Mouse (Mus musculus): ENCODE results near the gene Hes6. TPM values are rescaled to one million over a fixed set of nuclear protein-coding genes. Genes with fewer than 3 reads are reported as not detected.

Gene Hes6
- polyA plus RNA-seq, 1 experiment from 2014 or later, result 67.3 TPM

GRCm38 (mm10) chr1:91428614-91429013 lies 14.8 kb upstream of the Hes6 start:
- Histone ChIP-seq H3K4me1 (ENCODE audit: control insufficient read depth in 2 of 2, insufficient read depth in 2 of 2, low read length in 2 of 2) (no peaks in the 10 kb centered on the region), H3K27ac (replicated peaks in 1 of 2; ENCODE audit: control insufficient read depth in 1 of 2, insufficient read depth in 1 of 2, low read depth in 2 of 2, low read length in 2 of 2) (no peak overlapping the region), H3K4me3 (ENCODE audit: control insufficient read depth in 1 of 2, insufficient read depth in 1 of 2, low read depth in 1 of 2, low read length in 2 of 2) (no peak overlapping the region), H3K9me3 (ENCODE audit: control insufficient read depth, low read length) (no peaks in the 10 kb centered on the region), H3K27me3 (ENCODE audit: control insufficient read depth, insufficient read depth, low read length) (no peaks in the 10 kb centered on the region), H3K36me3 (ENCODE audit: control insufficient read depth, insufficient read depth, low read length) (peaks cover 56% of the 10 kb centered on the region), H3K4me2 (ENCODE audit: low read length) (no peak overlapping the region), H3K9ac (ENCODE audit: low read length) (no peak overlapping the region)
- no peak for ATAC-seq (ENCODE audit: insufficient number of reproducible peaks, insufficient read depth, low FRiP score, low read depth)
- 34% methylated on average over 4 of the region's 4 CpGs for WGBS

GRCm38 (mm10) chr1:91426397-91426796 lies 12.6 kb upstream of the Hes6 start:
- no peak for ATAC-seq (ENCODE audit: insufficient number of reproducible peaks, insufficient read depth, low FRiP score, low read depth)
- no peak overlapping the region for H3K4me2 ChIP-seq (ENCODE audit: low read length)
- 68% methylated on average over 9 of the region's 9 CpGs for WGBS
- H3K27ac ChIP-seq (replicated peaks in 1 of 2; ENCODE audit: control insufficient read depth in 1 of 2, insufficient read depth in 1 of 2, low read depth in 2 of 2, low read length in 2 of 2), result no peak overlapping the region
- peaks cover 45% of the 10 kb centered on the region for H3K36me3 ChIP-seq (ENCODE audit: control insufficient read depth, insufficient read depth, low read length)
- no peaks in the 10 kb centered on the region for H3K27me3 ChIP-seq (ENCODE audit: control insufficient read depth, insufficient read depth, low read length)
- H3K4me1 ChIP-seq (ENCODE audit: control insufficient read depth in 2 of 2, insufficient read depth in 2 of 2, low read length in 2 of 2), result no peaks in the 10 kb centered on the region
- no peak overlapping the region for H3K4me3 ChIP-seq (ENCODE audit: control insufficient read depth in 1 of 2, insufficient read depth in 1 of 2, low read depth in 1 of 2, low read length in 2 of 2)
- H3K9ac ChIP-seq (ENCODE audit: low read length), result no peak overlapping the region
- no peaks in the 10 kb centered on the region for H3K9me3 ChIP-seq (ENCODE audit: control insufficient read depth, low read length)

GRCm38 (mm10) chr1:91420601-91421065 lies 6.8 kb upstream of the Hes6 start:
- Histone ChIP-seq H3K36me3 (ENCODE audit: control insufficient read depth, insufficient read depth, low read length) (peaks cover 52% of the 10 kb centered on the region), H3K9ac (ENCODE audit: low read length) (no peak overlapping the region), H3K4me1 (ENCODE audit: control insufficient read depth in 2 of 2, insufficient read depth in 2 of 2, low read length in 2 of 2) (no peaks in the 10 kb centered on the region), H3K27ac (replicated peaks in 1 of 2; ENCODE audit: control insufficient read depth in 1 of 2, insufficient read depth in 1 of 2, low read depth in 2 of 2, low read length in 2 of 2) (no peak overlapping the region), H3K4me3 (ENCODE audit: control insufficient read depth in 1 of 2, insufficient read depth in 1 of 2, low read depth in 1 of 2, low read length in 2 of 2) (no peak overlapping the region), H3K4me2 (ENCODE audit: low read length) (no peak overlapping the region), H3K27me3 (ENCODE audit: control insufficient read depth, insufficient read depth, low read length) (no peaks in the 10 kb centered on the region), H3K9me3 (ENCODE audit: control insufficient read depth, low read length) (no peaks in the 10 kb centered on the region)
- WGBS, result 89% methylated on average over 8 of the region's 8 CpGs
- no peak for ATAC-seq (ENCODE audit: insufficient number of reproducible peaks, insufficient read depth, low FRiP score, low read depth)

GRCm38 (mm10) chr1:91419862-91420600 lies 6.2 kb upstream of the Hes6 start:
- 66% methylated on average over 10 of the region's 10 CpGs for WGBS
- Histone ChIP-seq H3K4me2 (ENCODE audit: low read length) (no peak overlapping the region), H3K4me1 (ENCODE audit: control insufficient read depth in 2 of 2, insufficient read depth in 2 of 2, low read length in 2 of 2) (peaks cover 3 to 5% of the 10 kb centered on the region in 2 experiments), H3K4me3 (ENCODE audit: control insufficient read depth in 1 of 2, insufficient read depth in 1 of 2, low read depth in 1 of 2, low read length in 2 of 2) (no peak overlapping the region), H3K27me3 (ENCODE audit: control insufficient read depth, insufficient read depth, low read length) (no peaks in the 10 kb centered on the region), H3K9me3 (ENCODE audit: control insufficient read depth, low read length) (no peaks in the 10 kb centered on the region), H3K9ac (ENCODE audit: low read length) (no peak overlapping the region), H3K36me3 (ENCODE audit: control insufficient read depth, insufficient read depth, low read length) (peaks cover 52% of the 10 kb centered on the region), H3K27ac (replicated peaks in 1 of 2; ENCODE audit: control insufficient read depth in 1 of 2, insufficient read depth in 1 of 2, low read depth in 2 of 2, low read length in 2 of 2) (no peak overlapping the region)
- no peak for ATAC-seq (ENCODE audit: insufficient number of reproducible peaks, insufficient read depth, low FRiP score, low read depth)

GRCm38 (mm10) chr1:91417991-91418390 lies 4.2 kb upstream of the Hes6 start:
- peaks cover 38% of the 10 kb centered on the region for H3K36me3 ChIP-seq (ENCODE audit: control insufficient read depth, insufficient read depth, low read length)
- ATAC-seq (ENCODE audit: insufficient number of reproducible peaks, insufficient read depth, low FRiP score, low read depth), result no peak
- H3K4me3 ChIP-seq (ENCODE audit: control insufficient read depth in 1 of 2, insufficient read depth in 1 of 2, low read depth in 1 of 2, low read length in 2 of 2), result no peak overlapping the region
- no peaks in the 10 kb centered on the region for H3K9me3 ChIP-seq (ENCODE audit: control insufficient read depth, low read length)
- peaks cover 12 to 16% of the 10 kb centered on the region in 2 experiments for H3K4me1 ChIP-seq (ENCODE audit: control insufficient read depth in 2 of 2, insufficient read depth in 2 of 2, low read length in 2 of 2)
- 58% methylated on average over 1 of the region's 1 CpGs for WGBS
- H3K27ac ChIP-seq (replicated peaks in 1 of 2; ENCODE audit: control insufficient read depth in 1 of 2, insufficient read depth in 1 of 2, low read depth in 2 of 2, low read length in 2 of 2), result no peak overlapping the region
- no peaks in the 10 kb centered on the region for H3K27me3 ChIP-seq (ENCODE audit: control insufficient read depth, insufficient read depth, low read length)
- no peak overlapping the region for H3K4me2 ChIP-seq (ENCODE audit: low read length)
- H3K9ac ChIP-seq (ENCODE audit: low read length), result no peak overlapping the region

- peaks cover 23 to 27% of the 10 kb centered on the region in 2 experiments for H3K4me1 ChIP-seq (ENCODE audit: control insufficient read depth in 2 of 2, insufficient read depth in 2 of 2, low read length in 2 of 2)
- no peak for ATAC-seq (ENCODE audit: insufficient number of reproducible peaks, insufficient read depth, low FRiP score, low read depth)
- H3K27ac ChIP-seq (replicated peaks in 1 of 2; ENCODE audit: control insufficient read depth in 1 of 2, insufficient read depth in 1 of 2, low read depth in 2 of 2, low read length in 2 of 2), result peak overlapping the region; percentile 100
- peaks cover 30% of the 10 kb centered on the region for H3K36me3 ChIP-seq (ENCODE audit: control insufficient read depth, insufficient read depth, low read length)
- no peaks in the 10 kb centered on the region for H3K27me3 ChIP-seq (ENCODE audit: control insufficient read depth, insufficient read depth, low read length)
- H3K9ac ChIP-seq (ENCODE audit: low read length), result peak overlapping the region; percentile 94
- 78% methylated on average over 5 of the region's 5 CpGs for WGBS
- H3K4me2 ChIP-seq (ENCODE audit: low read length), result no peak overlapping the region
- H3K4me3 ChIP-seq (ENCODE audit: control insufficient read depth in 1 of 2, insufficient read depth in 1 of 2, low read depth in 1 of 2, low read length in 2 of 2), result no peak overlapping the region
- no peaks in the 10 kb centered on the region for H3K9me3 ChIP-seq (ENCODE audit: control insufficient read depth, low read length)
Measured at GRCm38 (mm10) chr1:91415311-91415710, 1.5 kb upstream of the Hes6 start.

- Histone ChIP-seq H3K27ac (replicated peaks in 1 of 2; ENCODE audit: control insufficient read depth in 1 of 2, insufficient read depth in 1 of 2, low read depth in 2 of 2, low read length in 2 of 2) (peak overlapping the region; percentile 100), H3K4me1 (ENCODE audit: control insufficient read depth in 2 of 2, insufficient read depth in 2 of 2, low read length in 2 of 2) (peaks cover 23 to 27% of the 10 kb centered on the region in 2 experiments), H3K4me3 (ENCODE audit: control insufficient read depth in 1 of 2, insufficient read depth in 1 of 2, low read depth in 1 of 2, low read length in 2 of 2) (no peak overlapping the region), H3K9me3 (ENCODE audit: control insufficient read depth, low read length) (no peaks in the 10 kb centered on the region), H3K9ac (ENCODE audit: low read length) (peak overlapping the region; percentile 94), H3K27me3 (ENCODE audit: control insufficient read depth, insufficient read depth, low read length) (no peaks in the 10 kb centered on the region), H3K36me3 (ENCODE audit: control insufficient read depth, insufficient read depth, low read length) (peaks cover 26% of the 10 kb centered on the region), H3K4me2 (ENCODE audit: low read length) (peak overlapping the region; percentile 95)
- ATAC-seq (ENCODE audit: insufficient number of reproducible peaks, insufficient read depth, low FRiP score, low read depth), result no peak
- WGBS, result 71% methylated on average over 4 of the region's 4 CpGs
Measured at GRCm38 (mm10) chr1:91414903-91415302, 1.1 kb upstream of the Hes6 start.

- peak overlapping the region; percentile 54 to 83 for H3K4me3 ChIP-seq (ENCODE audit: control insufficient read depth in 1 of 2, insufficient read depth in 1 of 2, low read depth in 1 of 2, low read length in 2 of 2)
- H3K27me3 ChIP-seq (ENCODE audit: control insufficient read depth, insufficient read depth, low read length), result no peaks in the 10 kb centered on the region
- peak overlapping the region; percentile 94 for H3K9ac ChIP-seq (ENCODE audit: low read length)
- peaks cover 20% of the 10 kb centered on the region for H3K36me3 ChIP-seq (ENCODE audit: control insufficient read depth, insufficient read depth, low read length)
- H3K4me1 ChIP-seq (ENCODE audit: control insufficient read depth in 2 of 2, insufficient read depth in 2 of 2, low read length in 2 of 2), result peaks cover 23 to 27% of the 10 kb centered on the region in 2 experiments
- under 1% methylated on average over 14 of the region's 14 CpGs for WGBS
- ATAC-seq (ENCODE audit: insufficient number of reproducible peaks, insufficient read depth, low FRiP score, low read depth), result no peak
- peak overlapping the region; percentile 95 for H3K4me2 ChIP-seq (ENCODE audit: low read length)
- peak overlapping the region; percentile 100 for H3K27ac ChIP-seq (replicated peaks in 1 of 2; ENCODE audit: control insufficient read depth in 1 of 2, insufficient read depth in 1 of 2, low read depth in 2 of 2, low read length in 2 of 2)
- no peaks in the 10 kb centered on the region for H3K9me3 ChIP-seq (ENCODE audit: control insufficient read depth, low read length)
Measured at GRCm38 (mm10) chr1:91413536-91413897, 321 bp downstream of the Hes6 start.

Data from heart, embryonic 14.5 days (tissue).